Mouse (Mus musculus): Measurements from ENCODE around the gene Aamp. TPM values are rescaled to one million over a fixed set of nuclear protein-coding genes. Genes with fewer than 3 reads are reported as not detected.
"Not testable (repeated sequence)": the region's sequence is repeated elsewhere in the genome, so short reads cannot be mapped to it uniquely, and the experiment has no call there.

Gene Aamp
- polyA plus RNA-seq (2014; fragmentation: Nextera tagmentation; extraction: Ambion mirVana): 173 and 193 TPM in 2 replicates

DNA sequence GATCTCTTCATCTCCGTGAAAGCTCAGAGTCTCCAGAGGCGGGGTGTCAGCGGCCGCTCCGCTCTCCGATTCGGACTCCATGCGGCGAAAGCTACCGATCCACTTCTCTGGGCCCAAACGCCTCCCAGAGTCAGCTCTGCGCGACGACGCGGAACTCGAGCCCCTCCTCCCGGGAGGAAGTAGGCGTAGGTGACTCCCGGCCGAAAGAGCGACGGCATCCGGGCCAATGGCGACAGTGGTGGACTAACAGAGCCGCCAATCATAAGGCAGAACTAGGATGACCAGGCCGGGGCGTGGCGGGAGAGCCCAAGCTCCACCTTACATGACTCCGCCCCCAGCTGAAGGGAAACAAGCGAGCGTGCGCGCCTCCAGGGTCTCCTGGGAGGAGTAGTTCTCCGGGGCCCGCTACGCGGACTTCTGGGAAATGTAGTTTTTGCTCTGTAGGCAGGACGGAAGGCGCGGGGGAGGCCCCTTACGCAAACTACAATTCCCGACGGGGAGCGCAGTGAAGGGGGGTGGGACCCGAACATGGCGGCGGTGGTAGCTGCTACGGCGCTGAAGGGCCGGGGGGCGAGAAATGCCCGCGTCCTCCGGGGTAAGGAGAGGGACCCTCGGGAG is at the start of gene Aamp, which contains the start of gene Pnkd:
TSS of gene Aamp (minus strand) at position 196 of the 618 bp plus-strand sequence.
TSS of gene Pnkd (plus strand) at position 388 of the 618 bp plus-strand sequence.
- Histone ChIP-seq H3K4me3 (ENCODE audit: low read depth, low read length) (peak within 1 kb of the TSS; percentile 86), H3K27ac (ENCODE audit: low read depth, low read length) (peak within 1 kb of the TSS; percentile 66), H3K4me2 (peak within 1 kb of the TSS; percentile 86), H3K4me1 (ENCODE audit: control insufficient read depth, insufficient read depth, low read length) (peaks cover 23% of the 10 kb centered on the region), H3K9ac (ENCODE audit: low read depth, low read length) (peak within 1 kb of the TSS; percentile 84), H3K27me3 (ENCODE audit: control insufficient read depth, insufficient read depth, low read length) (no peaks in the 10 kb centered on the region), H3K9me3 (replicated peaks; ENCODE audit: control insufficient read depth, low read length) (no peaks in the 10 kb centered on the region), H3K36me3 (ENCODE audit: control insufficient read depth, insufficient read depth, low read length) (peaks cover 19% of the 10 kb centered on the region)
- under 1% methylated on average over 56 of the region's 56 CpGs for WGBS (ENCODE audit: insufficient replicate concordance)
- ATAC-seq (replicated peaks; ENCODE audit: insufficient number of reproducible peaks, low FRiP score, low TSS enrichment): peak; percentile 96

DNA sequence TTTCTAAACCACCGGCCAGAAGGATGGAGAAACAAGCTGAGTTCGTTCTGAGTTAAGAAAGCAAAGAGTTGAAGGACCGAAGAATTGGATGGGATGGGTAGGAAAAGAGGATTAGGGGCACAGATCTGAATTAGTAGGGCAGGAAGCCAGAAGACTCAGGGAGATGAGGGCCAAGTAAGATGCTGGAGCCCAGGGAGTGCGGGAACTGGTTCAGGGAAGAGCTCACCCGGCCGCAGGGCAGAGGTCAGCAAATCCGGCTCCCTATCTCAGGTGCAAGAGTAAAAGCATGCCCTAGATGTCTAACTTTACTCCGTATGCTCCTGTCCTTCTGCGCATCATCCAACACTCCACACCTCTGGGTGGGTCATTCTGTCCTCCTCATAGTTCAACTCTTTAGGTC is 48.4 kb upstream of the Aamp start:
- WGBS (ENCODE audit: insufficient replicate concordance): 4% methylated on average over 9 of the region's 9 CpGs
- Histone ChIP-seq H3K4me1 (ENCODE audit: control insufficient read depth, insufficient read depth, low read length) (peaks cover 27% of the 10 kb centered on the region), H3K4me2 (peak overlapping the region; percentile 93), H3K9me3 (replicated peaks; ENCODE audit: control insufficient read depth, low read length) (no peaks in the 10 kb centered on the region), H3K4me3 (ENCODE audit: low read depth, low read length) (peak overlapping the region; percentile 54), H3K27me3 (ENCODE audit: control insufficient read depth, insufficient read depth, low read length) (no peaks in the 10 kb centered on the region), H3K36me3 (ENCODE audit: control insufficient read depth, insufficient read depth, low read length) (peaks cover 4% of the 10 kb centered on the region; the same call in 1 of the 2 replicates), H3K9ac (ENCODE audit: low read depth, low read length) (peak overlapping the region; percentile 70), H3K27ac (ENCODE audit: low read depth, low read length) (peak overlapping the region; percentile 57; the same call in 1 of the 2 replicates)
- ATAC-seq (replicated peaks; ENCODE audit: insufficient number of reproducible peaks, low FRiP score, low TSS enrichment): no peak

DNA sequence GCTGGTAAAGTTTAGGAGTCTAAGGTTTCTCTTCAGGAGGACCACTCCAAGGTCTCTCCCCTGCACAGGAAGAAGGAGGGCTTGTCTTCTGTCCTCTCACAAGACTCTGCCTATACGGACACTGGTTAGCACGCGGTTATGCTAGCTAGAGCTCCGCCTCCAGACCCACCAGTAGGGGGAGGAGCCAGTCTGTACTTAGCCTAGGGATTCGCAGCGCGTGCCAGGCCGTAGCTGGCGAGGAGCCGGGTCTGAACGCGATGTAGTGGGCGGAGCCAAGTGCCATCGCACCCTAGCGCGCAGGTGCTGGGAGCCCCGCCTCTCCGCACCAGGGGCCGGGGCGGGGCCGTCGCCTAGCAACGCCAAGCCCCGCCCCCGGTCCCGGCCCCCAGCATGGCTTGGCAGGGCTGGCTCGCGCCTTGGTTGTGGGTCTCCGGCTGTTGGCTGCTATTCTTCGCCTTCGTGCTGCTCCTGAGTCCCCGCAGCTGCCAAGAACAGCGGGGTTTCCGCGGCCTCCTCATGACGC is 47.8 kb upstream of the Aamp start:
- Histone ChIP-seq H3K4me1 (ENCODE audit: control insufficient read depth, insufficient read depth, low read length) (peaks cover 27% of the 10 kb centered on the region), H3K9me3 (replicated peaks; ENCODE audit: control insufficient read depth, low read length) (no peaks in the 10 kb centered on the region), H3K4me3 (ENCODE audit: low read depth, low read length) (peak overlapping the region; percentile 54), H3K4me2 (peak overlapping the region; percentile 93), H3K27me3 (ENCODE audit: control insufficient read depth, insufficient read depth, low read length) (no peaks in the 10 kb centered on the region), H3K9ac (ENCODE audit: low read depth, low read length) (peak overlapping the region; percentile 70), H3K36me3 (ENCODE audit: control insufficient read depth, insufficient read depth, low read length) (peaks cover 4% of the 10 kb centered on the region; the same call in 1 of the 2 replicates), H3K27ac (ENCODE audit: low read depth, low read length) (peak overlapping the region; percentile 57)
- WGBS (ENCODE audit: insufficient replicate concordance): under 1% methylated on average over 36 of the region's 36 CpGs
- ATAC-seq (replicated peaks; ENCODE audit: insufficient number of reproducible peaks, low FRiP score, low TSS enrichment): peak; percentile 92

DNA sequence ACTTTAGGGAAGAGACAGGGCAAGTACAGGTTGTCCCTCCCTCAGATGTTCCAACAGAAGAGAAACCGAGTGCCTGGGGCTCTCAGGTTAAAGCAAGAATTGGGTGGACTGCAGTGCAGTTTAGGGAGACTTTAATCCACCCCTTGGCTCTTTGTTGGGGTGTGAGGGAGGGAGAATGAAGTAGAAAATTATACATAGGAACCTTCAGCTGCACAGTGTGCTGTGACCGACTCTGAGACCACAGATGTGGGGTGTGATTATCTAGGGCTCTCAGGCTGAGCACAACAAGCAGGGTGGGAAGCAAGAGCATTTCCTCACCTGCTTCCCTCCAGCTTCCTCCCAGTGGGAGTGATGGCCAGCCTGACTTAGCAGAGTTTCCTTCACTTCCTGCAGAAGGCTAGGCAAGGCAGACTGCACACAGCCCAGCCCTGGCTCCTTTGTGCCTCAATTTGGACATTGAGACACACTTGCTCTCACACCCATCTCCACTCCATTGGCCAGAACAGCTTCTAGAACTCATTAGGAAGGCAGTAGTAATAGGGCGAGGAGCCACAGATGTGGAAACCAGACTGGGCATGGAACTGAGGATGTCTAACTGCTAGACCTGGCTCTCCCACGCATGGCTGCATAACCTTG is 46.6 kb upstream of the Aamp start:
- Histone ChIP-seq H3K27ac (ENCODE audit: low read depth, low read length) (no peak overlapping the region), H3K9me3 (replicated peaks; ENCODE audit: control insufficient read depth, low read length) (no peaks in the 10 kb centered on the region), H3K4me1 (ENCODE audit: control insufficient read depth, insufficient read depth, low read length) (peaks cover 27% of the 10 kb centered on the region), H3K4me3 (ENCODE audit: low read depth, low read length) (no peak overlapping the region), H3K4me2 (no peak overlapping the region), H3K27me3 (ENCODE audit: control insufficient read depth, insufficient read depth, low read length) (no peaks in the 10 kb centered on the region), H3K36me3 (ENCODE audit: control insufficient read depth, insufficient read depth, low read length) (peaks cover 4% of the 10 kb centered on the region; the same call in 1 of the 2 replicates), H3K9ac (ENCODE audit: low read depth, low read length) (no peak overlapping the region)
- ATAC-seq (replicated peaks; ENCODE audit: insufficient number of reproducible peaks, low FRiP score, low TSS enrichment): no peak
- 74% methylated on average over 4 of the region's 4 CpGs for WGBS (ENCODE audit: insufficient replicate concordance)

DNA sequence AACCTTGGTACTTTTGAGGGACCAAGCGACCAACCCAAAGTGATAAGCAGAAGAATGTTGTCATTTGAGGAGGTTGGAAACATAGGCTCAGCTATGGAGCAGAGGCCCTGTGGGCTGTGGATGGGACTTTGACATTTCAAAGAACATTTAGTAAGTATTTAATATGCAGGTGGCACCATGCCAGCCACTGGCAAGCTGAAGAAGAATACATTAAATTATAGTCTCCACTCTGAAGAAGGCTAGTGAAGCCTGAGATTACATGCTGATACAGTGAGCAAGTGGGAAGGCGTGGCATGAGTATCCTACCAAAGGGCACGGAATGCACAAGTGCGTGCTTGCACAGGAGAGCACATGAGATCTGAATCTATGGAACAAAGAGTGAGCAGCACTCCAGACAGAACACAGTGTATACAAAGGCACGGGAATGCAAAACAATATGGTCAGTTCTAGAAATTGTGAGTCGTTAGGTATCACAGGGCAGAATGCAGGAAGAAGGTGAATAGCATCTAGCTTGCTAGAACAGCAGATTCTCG is 45.4 kb upstream of the Aamp start:
- H3K36me3 ChIP-seq (ENCODE audit: control insufficient read depth, insufficient read depth, low read length): peaks cover 4% of the 10 kb centered on the region; the same call in 1 of the 2 replicates
- no peak overlapping the region for H3K4me3 ChIP-seq (ENCODE audit: low read depth, low read length)
- H3K4me1 ChIP-seq (ENCODE audit: control insufficient read depth, insufficient read depth, low read length): peaks cover 21% of the 10 kb centered on the region
- ATAC-seq (replicated peaks; ENCODE audit: insufficient number of reproducible peaks, low FRiP score, low TSS enrichment): no peak
- H3K27ac ChIP-seq (ENCODE audit: low read depth, low read length): no peak overlapping the region
- 77% methylated on average over 7 of the region's 7 CpGs for WGBS (ENCODE audit: insufficient replicate concordance)
- no peak overlapping the region for H3K4me2 ChIP-seq
- no peaks in the 10 kb centered on the region for H3K9me3 ChIP-seq (replicated peaks; ENCODE audit: control insufficient read depth, low read length)
- no peak overlapping the region for H3K9ac ChIP-seq (ENCODE audit: low read depth, low read length)
- no peaks in the 10 kb centered on the region for H3K27me3 ChIP-seq (ENCODE audit: control insufficient read depth, insufficient read depth, low read length)

DNA sequence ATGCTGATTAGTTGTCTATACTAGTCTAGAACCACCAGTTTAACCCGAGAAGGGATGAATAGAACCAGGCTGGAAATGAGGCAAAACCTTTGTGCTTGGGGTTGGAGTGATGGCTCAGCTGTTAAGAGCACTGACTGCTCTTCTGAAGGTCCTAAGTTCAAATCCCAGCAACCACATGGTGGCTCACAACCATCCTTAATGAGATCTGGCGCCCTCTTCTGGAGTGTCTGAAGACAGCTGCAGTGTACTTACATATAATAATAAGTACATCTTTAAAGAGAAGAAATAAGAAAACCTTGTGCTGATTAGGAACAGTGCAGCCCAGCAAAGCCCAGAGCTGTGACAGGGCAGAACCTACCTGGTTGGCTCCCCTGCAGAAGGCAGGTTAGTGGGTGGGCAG is 42.4 kb upstream of the Aamp start:
- not testable (repeated sequence) for H3K4me2 ChIP-seq; H3K4me3 ChIP-seq (ENCODE audit: low read depth, low read length); H3K36me3 ChIP-seq (ENCODE audit: control insufficient read depth, insufficient read depth, low read length); H3K27me3 ChIP-seq (ENCODE audit: control insufficient read depth, insufficient read depth, low read length); ATAC-seq (replicated peaks; ENCODE audit: insufficient number of reproducible peaks, low FRiP score, low TSS enrichment); H3K9me3 ChIP-seq (replicated peaks; ENCODE audit: control insufficient read depth, low read length); H3K9ac ChIP-seq (ENCODE audit: low read depth, low read length); H3K27ac ChIP-seq (ENCODE audit: low read depth, low read length)
- H3K4me1 ChIP-seq (ENCODE audit: control insufficient read depth, insufficient read depth, low read length): peaks cover 14% of the 10 kb centered on the region
- WGBS (ENCODE audit: insufficient replicate concordance): 67% methylated on average over 2 of the region's 2 CpGs

DNA sequence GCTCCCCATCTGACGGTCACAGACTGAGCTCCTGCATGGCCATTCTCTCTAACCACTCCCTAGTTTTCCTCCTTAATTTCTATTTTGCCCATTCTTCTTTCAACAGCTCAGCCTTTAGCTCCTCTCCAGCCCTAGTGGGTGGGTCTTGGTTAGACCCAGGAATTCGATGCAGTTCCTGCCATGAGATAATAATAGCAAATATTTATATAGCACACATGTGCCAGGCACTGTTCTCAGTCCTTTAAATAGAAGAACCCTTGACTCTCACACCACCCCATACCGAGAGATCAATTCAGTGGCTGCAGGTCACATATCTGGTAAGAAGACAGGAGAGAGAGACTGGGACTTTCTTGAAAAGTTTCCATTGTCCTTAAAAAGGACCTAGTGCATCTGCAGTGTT is 36.9 kb upstream of the Aamp start:
- no peak for ATAC-seq (replicated peaks; ENCODE audit: insufficient number of reproducible peaks, low FRiP score, low TSS enrichment)
- no peak overlapping the region; the same call in 1 of the 2 replicates for H3K27ac ChIP-seq (ENCODE audit: low read depth, low read length)

DNA sequence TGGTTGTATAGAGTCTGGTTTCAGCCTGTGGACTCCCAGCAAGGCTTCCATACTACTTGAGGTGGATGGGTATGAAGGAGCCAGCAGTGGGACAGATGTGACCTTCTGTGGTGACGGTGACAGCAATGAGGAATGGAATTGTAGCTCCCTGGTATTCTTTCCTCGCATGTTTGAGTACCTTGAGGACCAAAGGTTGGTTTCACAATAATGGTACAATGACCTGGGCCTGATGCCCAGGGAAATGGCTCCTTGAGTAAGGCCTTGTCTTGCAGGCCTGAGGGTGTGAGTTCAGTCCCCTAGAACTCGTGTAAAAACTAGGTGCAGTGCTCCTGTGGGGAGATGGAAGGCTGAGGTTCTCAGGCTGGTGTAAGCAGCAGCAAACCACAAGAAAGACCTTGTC is 34.2 kb upstream of the Aamp start:
- Histone ChIP-seq H3K4me3 (ENCODE audit: low read depth, low read length) (no peak overlapping the region), H3K4me1 (ENCODE audit: control insufficient read depth, insufficient read depth, low read length) (peaks cover 10% of the 10 kb centered on the region), H3K36me3 (ENCODE audit: control insufficient read depth, insufficient read depth, low read length) (no peaks in the 10 kb centered on the region), H3K4me2 (no peak overlapping the region), H3K9ac (ENCODE audit: low read depth, low read length) (no peak overlapping the region), H3K9me3 (replicated peaks; ENCODE audit: control insufficient read depth, low read length) (no peaks in the 10 kb centered on the region), H3K27ac (ENCODE audit: low read depth, low read length) (no peak overlapping the region), H3K27me3 (ENCODE audit: control insufficient read depth, insufficient read depth, low read length) (no peaks in the 10 kb centered on the region)
- 89% methylated on average over 3 of the region's 3 CpGs for WGBS (ENCODE audit: insufficient replicate concordance)
- no peak for ATAC-seq (replicated peaks; ENCODE audit: insufficient number of reproducible peaks, low FRiP score, low TSS enrichment)

More for the DNA sequence above, 36.9 kb upstream of the Aamp start:
- Histone ChIP-seq H3K4me1 (ENCODE audit: control insufficient read depth, insufficient read depth, low read length) (peaks cover 10% of the 10 kb centered on the region), H3K9me3 (replicated peaks; ENCODE audit: control insufficient read depth, low read length) (no peaks in the 10 kb centered on the region), H3K36me3 (ENCODE audit: control insufficient read depth, insufficient read depth, low read length) (no peaks in the 10 kb centered on the region), H3K27me3 (ENCODE audit: control insufficient read depth, insufficient read depth, low read length) (no peaks in the 10 kb centered on the region), H3K4me3 (ENCODE audit: low read depth, low read length) (no peak overlapping the region), H3K4me2 (no peak overlapping the region; the same call in 1 of the 2 replicates), H3K9ac (ENCODE audit: low read depth, low read length) (no peak overlapping the region)
- WGBS (ENCODE audit: insufficient replicate concordance): 54% methylated on average over 3 of the region's 3 CpGs
